Mouse (Mus musculus): ENCODE results near the gene Tmem129. TPM values are rescaled to one million over a fixed set of nuclear protein-coding genes. Genes with fewer than 3 reads are reported as not detected.

Tmem129 gene
- polyA plus RNA-seq, 1 experiment from 2014 or later, result 45.8 TPM

DNA sequence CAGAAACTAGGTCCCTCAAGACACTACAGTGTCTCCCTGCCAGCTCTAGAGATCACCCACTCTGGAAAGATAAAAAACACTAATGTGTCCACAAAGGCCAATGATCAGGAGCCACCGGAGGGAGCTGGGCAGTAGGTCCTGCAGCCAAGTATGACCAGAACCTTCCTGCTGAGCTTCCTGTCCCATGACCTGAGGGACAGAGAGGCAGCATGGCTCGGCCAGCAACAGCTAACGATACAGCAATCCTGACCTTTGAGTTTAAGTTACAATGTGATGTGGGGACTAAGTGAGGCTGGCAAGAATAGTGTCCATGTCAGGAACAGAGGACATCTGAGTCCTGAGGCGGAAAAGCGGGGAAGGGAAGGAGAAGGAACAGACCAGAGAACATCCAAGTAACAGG, 52.9 kb downstream of the Tmem129 start:
- no peak overlapping the region for H3K9ac ChIP-seq
- H3K27me3 ChIP-seq, result no peaks in the 10 kb centered on the region
- H3K9me3 ChIP-seq, result no peaks in the 10 kb centered on the region
- no peak overlapping the region for H3K4me2 ChIP-seq
- no peak overlapping the region for H3K27ac ChIP-seq
- 79% methylated on average over 5 of the region's 5 CpGs for WGBS
- ATAC-seq (ENCODE audit: insufficient number of reproducible peaks, low FRiP score, low TSS enrichment, low read depth), result no peak
- 0 out of 2 replicates have a peak, but pooled peaks cover 4% of the 10 kb centered on the region for H3K4me1 ChIP-seq
- peaks cover 56% of the 10 kb centered on the region for H3K36me3 ChIP-seq
- H3K4me3 ChIP-seq, result no peak overlapping the region

Other genes starting within 250 kb of the Tmem129 start
- not detected in 2 replicates for gene Nkx1-1, start 224.4 kb downstream of the Tmem129 start, polyA plus RNA-seq (2015; fragmentation: Nextera tagmentation; extraction: Ambion mirVana)
- 62.5 and 69.1 TPM in 2 replicates for gene Fam53a, start 28.8 kb downstream of the Tmem129 start, polyA plus RNA-seq (2015; fragmentation: Nextera tagmentation; extraction: Ambion mirVana)
- gene Gm9903, start 28.5 kb downstream of the Tmem129 start, polyA plus RNA-seq (2015; fragmentation: Nextera tagmentation; extraction: Ambion mirVana), result 0.29 and 0.35 TPM in 2 replicates
- 204 and 206 TPM in 2 replicates for gene Slbp, start 5.8 kb downstream of the Tmem129 start, polyA plus RNA-seq (2015; fragmentation: Nextera tagmentation; extraction: Ambion mirVana)
- 150 and 151 TPM in 2 replicates for gene Tacc3, start 288 bp downstream of the Tmem129 start, polyA plus RNA-seq (2015; fragmentation: Nextera tagmentation; extraction: Ambion mirVana)
- 33.5 and 37.1 TPM in 2 replicates for gene Fgfr3, start 63.3 kb upstream of the Tmem129 start, polyA plus RNA-seq (2015; fragmentation: Nextera tagmentation; extraction: Ambion mirVana)
- gene Letm1, start 124.4 kb upstream of the Tmem129 start, polyA plus RNA-seq (2015; fragmentation: Nextera tagmentation; extraction: Ambion mirVana), result 40.8 and 41.7 TPM in 2 replicates
- 32.1 and 37.1 TPM in 2 replicates for gene Nsd2, start 162.3 kb upstream of the Tmem129 start, polyA plus RNA-seq (2015; fragmentation: Nextera tagmentation; extraction: Ambion mirVana)